Mouse (Mus musculus): ENCODE data around the gene Arhgap22. TPM values are rescaled to one million over a fixed set of nuclear protein-coding genes. Genes with fewer than 3 reads are reported as not detected.

Arhgap22 gene
- polyA plus RNA-seq, 1 experiment: 10.8 TPM

- H3K9ac ChIP-seq (ENCODE audit: low read depth, poor library complexity, severe bottlenecking): no peak overlapping the region
- no peaks in the 10 kb centered on the region for H3K4me1 ChIP-seq (ENCODE audit: control insufficient read depth, insufficient read depth, low read length)
- no peak overlapping the region for H3K4me3 ChIP-seq (ENCODE audit: low read depth, low read length)
- H3K36me3 ChIP-seq (ENCODE audit: control insufficient read depth, insufficient read depth, low read length, poor library complexity, severe bottlenecking): no peaks in the 10 kb centered on the region
- H3K27me3 ChIP-seq (ENCODE audit: control insufficient read depth, insufficient read depth, low read length, poor library complexity, severe bottlenecking): peaks cover 2% of the 10 kb centered on the region; the same call in 1 of the 2 replicates
- TF ChIP-seq CTCF (IDR thresholded peaks at IDR 0.05; ENCODE audit: low read depth, low read length) (no peak), POLR2A (IDR thresholded peaks at IDR 0.05; ENCODE audit: insufficient read depth, low read length) (no peak), EP300 (IDR thresholded peaks at IDR 0.05; ENCODE audit: insufficient read depth, low read depth, low read length) (no peak)
- 0 out of 2 replicates have a peak, but pooled peaks cover 3% of the 10 kb centered on the region for H3K9me3 ChIP-seq (replicated peaks; ENCODE audit: control insufficient read depth, insufficient read depth, low read length, poor library complexity, severe bottlenecking)
- H3K27ac ChIP-seq (ENCODE audit: insufficient read depth, low read length): no peak overlapping the region
Measured at GRCm38 (mm10) chr14:33194241-33194640, 19.6 kb upstream of the Arhgap22 start.

GRCm38 (mm10) chr14:33202161-33202560, 11.7 kb upstream of the Arhgap22 start:
- Histone ChIP-seq H3K9me3 (replicated peaks; ENCODE audit: control insufficient read depth, insufficient read depth, low read length, poor library complexity, severe bottlenecking) (no peaks in the 10 kb centered on the region), H3K36me3 (ENCODE audit: control insufficient read depth, insufficient read depth, low read length, poor library complexity, severe bottlenecking) (no peaks in the 10 kb centered on the region), H3K4me3 (ENCODE audit: low read depth, low read length) (no peak overlapping the region), H3K4me1 (ENCODE audit: control insufficient read depth, insufficient read depth, low read length) (no peaks in the 10 kb centered on the region), H3K27me3 (ENCODE audit: control insufficient read depth, insufficient read depth, low read length, poor library complexity, severe bottlenecking) (peaks cover 2% of the 10 kb centered on the region; the same call in 1 of the 2 replicates), H3K9ac (ENCODE audit: low read depth, poor library complexity, severe bottlenecking) (no peak overlapping the region), H3K27ac (ENCODE audit: insufficient read depth, low read length) (no peak overlapping the region)
- no peak for TF ChIP-seq EP300 (IDR thresholded peaks at IDR 0.05; ENCODE audit: insufficient read depth, low read depth, low read length)
- TF ChIP-seq CTCF (IDR thresholded peaks at IDR 0.05; ENCODE audit: low read depth, low read length): no peak
- no peak for TF ChIP-seq POLR2A (IDR thresholded peaks at IDR 0.05; ENCODE audit: insufficient read depth, low read length)

GRCm38 (mm10) chr14:33202885-33203284, 10.9 kb upstream of the Arhgap22 start:
- Histone ChIP-seq H3K4me1 (ENCODE audit: control insufficient read depth, insufficient read depth, low read length) (no peaks in the 10 kb centered on the region), H3K9me3 (replicated peaks; ENCODE audit: control insufficient read depth, insufficient read depth, low read length, poor library complexity, severe bottlenecking) (no peaks in the 10 kb centered on the region), H3K27me3 (ENCODE audit: control insufficient read depth, insufficient read depth, low read length, poor library complexity, severe bottlenecking) (no peaks in the 10 kb centered on the region), H3K36me3 (ENCODE audit: control insufficient read depth, insufficient read depth, low read length, poor library complexity, severe bottlenecking) (no peaks in the 10 kb centered on the region), H3K9ac (ENCODE audit: low read depth, poor library complexity, severe bottlenecking) (no peak overlapping the region), H3K27ac (ENCODE audit: insufficient read depth, low read length) (no peak overlapping the region), H3K4me3 (ENCODE audit: low read depth, low read length) (no peak overlapping the region)
- TF ChIP-seq CTCF (IDR thresholded peaks at IDR 0.05; ENCODE audit: low read depth, low read length) (no peak), POLR2A (IDR thresholded peaks at IDR 0.05; ENCODE audit: insufficient read depth, low read length) (no peak), EP300 (IDR thresholded peaks at IDR 0.05; ENCODE audit: insufficient read depth, low read depth, low read length) (no peak)

GRCm38 (mm10) chr14:33203777-33204176, 10.0 kb upstream of the Arhgap22 start:
- no peak overlapping the region for H3K27ac ChIP-seq (ENCODE audit: insufficient read depth, low read length)
- no peak overlapping the region for H3K4me3 ChIP-seq (ENCODE audit: low read depth, low read length)
- H3K9ac ChIP-seq (ENCODE audit: low read depth, poor library complexity, severe bottlenecking): no peak overlapping the region
- H3K36me3 ChIP-seq (ENCODE audit: control insufficient read depth, insufficient read depth, low read length, poor library complexity, severe bottlenecking): no peaks in the 10 kb centered on the region
- H3K27me3 ChIP-seq (ENCODE audit: control insufficient read depth, insufficient read depth, low read length, poor library complexity, severe bottlenecking): no peaks in the 10 kb centered on the region
- H3K9me3 ChIP-seq (replicated peaks; ENCODE audit: control insufficient read depth, insufficient read depth, low read length, poor library complexity, severe bottlenecking): no peaks in the 10 kb centered on the region
- no peaks in the 10 kb centered on the region for H3K4me1 ChIP-seq (ENCODE audit: control insufficient read depth, insufficient read depth, low read length)
- TF ChIP-seq EP300 (IDR thresholded peaks at IDR 0.05; ENCODE audit: insufficient read depth, low read depth, low read length) (no peak), POLR2A (IDR thresholded peaks at IDR 0.05; ENCODE audit: insufficient read depth, low read length) (no peak), CTCF (IDR thresholded peaks at IDR 0.05; ENCODE audit: low read depth, low read length) (no peak)

- H3K9ac ChIP-seq (ENCODE audit: low read depth, poor library complexity, severe bottlenecking): no peak overlapping the region
- H3K4me1 ChIP-seq (ENCODE audit: control insufficient read depth, insufficient read depth, low read length): no peaks in the 10 kb centered on the region
- H3K27ac ChIP-seq (ENCODE audit: insufficient read depth, low read length): no peak overlapping the region
- H3K4me3 ChIP-seq (ENCODE audit: low read depth, low read length): peak overlapping the region; percentile 35
- TF ChIP-seq CTCF (IDR thresholded peaks at IDR 0.05; ENCODE audit: low read depth, low read length) (peak; percentile 36), EP300 (IDR thresholded peaks at IDR 0.05; ENCODE audit: insufficient read depth, low read depth, low read length) (no peak), POLR2A (IDR thresholded peaks at IDR 0.05; ENCODE audit: insufficient read depth, low read length) (no peak)
- no peaks in the 10 kb centered on the region for H3K27me3 ChIP-seq (ENCODE audit: control insufficient read depth, insufficient read depth, low read length, poor library complexity, severe bottlenecking)
- H3K9me3 ChIP-seq (replicated peaks; ENCODE audit: control insufficient read depth, insufficient read depth, low read length, poor library complexity, severe bottlenecking): no peaks in the 10 kb centered on the region
- no peaks in the 10 kb centered on the region for H3K36me3 ChIP-seq (ENCODE audit: control insufficient read depth, insufficient read depth, low read length, poor library complexity, severe bottlenecking)
Measured at GRCm38 (mm10) chr14:33205280-33205965, 8.4 kb upstream of the Arhgap22 start.

GRCm38 (mm10) chr14:33207011-33207410, 6.8 kb upstream of the Arhgap22 start:
- H3K36me3 ChIP-seq (ENCODE audit: control insufficient read depth, insufficient read depth, low read length, poor library complexity, severe bottlenecking): no peaks in the 10 kb centered on the region
- TF ChIP-seq EP300 (IDR thresholded peaks at IDR 0.05; ENCODE audit: insufficient read depth, low read depth, low read length): no peak
- no peak for TF ChIP-seq POLR2A (IDR thresholded peaks at IDR 0.05; ENCODE audit: insufficient read depth, low read length)
- peak; percentile 60 for TF ChIP-seq CTCF (IDR thresholded peaks at IDR 0.05; ENCODE audit: low read depth, low read length)
- no peak overlapping the region for H3K9ac ChIP-seq (ENCODE audit: low read depth, poor library complexity, severe bottlenecking)
- H3K4me3 ChIP-seq (ENCODE audit: low read depth, low read length): no peak overlapping the region
- no peaks in the 10 kb centered on the region for H3K9me3 ChIP-seq (replicated peaks; ENCODE audit: control insufficient read depth, insufficient read depth, low read length, poor library complexity, severe bottlenecking)
- no peaks in the 10 kb centered on the region for H3K4me1 ChIP-seq (ENCODE audit: control insufficient read depth, insufficient read depth, low read length)
- no peaks in the 10 kb centered on the region for H3K27me3 ChIP-seq (ENCODE audit: control insufficient read depth, insufficient read depth, low read length, poor library complexity, severe bottlenecking)
- no peak overlapping the region for H3K27ac ChIP-seq (ENCODE audit: insufficient read depth, low read length)

All from ES-Bruce4 (cell line).